Mouse (Mus musculus) hindbrain, embryonic 11.5 days (tissue): ENCODE measurements at regions not wholly inside any gene's neighbourhood (a gene's known extent, or its start where the extent isn't known, plus 50 kb on each side); places are given as distances from the start of the nearest gene placed in this dataset.

Source experiments
- ATAC-seq: fragments of 200-750 bp; cut with Nextera tagmentation; 2 replicates; pipeline ENCODE4 v1.8.0; 2017; ENCODE audit warnings: mild to moderate bottlenecking, moderate TSS enrichment, moderate library complexity; ENCODE audit not compliant: low FRiP score
- DNase-seq: peaks from one replicate; pipeline ENCODE4 v3.0.0-alpha.2; 2015; ENCODE audit warnings: low spot score
- H3K27ac ChIP-seq: fragments of 300-500 bp; sonication (generic); 2 replicates; pipeline ENCODE4 v1.5.1; 2014; ENCODE audit warnings: mild to moderate bottlenecking, low read depth, low read length
- H3K27me3 ChIP-seq: fragments of 300-500 bp; sonication (generic); 2 replicates; pipeline ENCODE4 v1.6.1; 2014; ENCODE audit warnings: mild to moderate bottlenecking, low read length, moderate library complexity, mixed read lengths; ENCODE audit not compliant: control insufficient read depth, insufficient read depth
- H3K36me3 ChIP-seq: fragments of 300-500 bp; sonication (generic); 2 replicates; pipeline ENCODE4 v1.6.1; 2014; ENCODE audit warnings: mild to moderate bottlenecking, low read length, moderate library complexity, mixed read lengths; ENCODE audit not compliant: control insufficient read depth, insufficient read depth
- H3K4me1 ChIP-seq: fragments of 300-500 bp; sonication (generic); replicated peaks from 2 replicates; pipeline ENCODE4 v1.6.1; 2014; ENCODE audit warnings: low read length, mixed read lengths; ENCODE audit not compliant: control insufficient read depth, insufficient read depth
- H3K4me2 ChIP-seq: fragments of 300-500 bp; sonication (generic); replicated peaks from 2 replicates; pipeline ENCODE4 v1.6.1; 2014; ENCODE audit warnings: mild to moderate bottlenecking, low read depth, low read length
- H3K4me3 ChIP-seq: fragments of 300-500 bp; sonication (generic); 2 replicates; pipeline ENCODE4 v1.5.1; 2014; ENCODE audit warnings: low read depth, low read length
- H3K9ac ChIP-seq: fragments of 300-500 bp; sonication (generic); 2 replicates; pipeline ENCODE4 v1.6.1; 2014; ENCODE audit warnings: low read depth, low read length
- H3K9me3 ChIP-seq: fragments of 300-500 bp; sonication (generic); 2 replicates; pipeline ENCODE4 v1.6.1; 2016; ENCODE audit warnings: low read length; ENCODE audit not compliant: control insufficient read depth
- WGBS: fragments of 180-500 bp; shearing (Covaris S2); extraction: QIAGEN DNeasy Blood & Tissue Kit; methylation state at CpG from one replicate; pipeline ENCODE4 v1.1.7; 2014; 5-methylcytosine and 5-hydroxymethylcytosine counted together

- DNase-seq (no peak), ATAC-seq (no peak)
- Histone ChIP-seq H3K4me1 (no peaks in the 10 kb centered on the region), H3K36me3 (no peaks in the 10 kb centered on the region), H3K27ac (no peak overlapping the region), H3K4me3 (no peak overlapping the region), H3K9me3 (no peaks in the 10 kb centered on the region), H3K9ac (no peak overlapping the region), H3K4me2 (no peak overlapping the region), H3K27me3 (no peaks in the 10 kb centered on the region)
- 20% methylated on average over 3 of the region's 3 CpGs for WGBS
Measured at GRCm38 (mm10) chr2:138897101-138897500, 596.6 kb upstream of the Sptlc3 start.

GRCm38 (mm10) chr2:138937165-138937564 is 556.5 kb upstream of the Sptlc3 start:
- WGBS: 93% methylated on average over 2 of the region's 2 CpGs
- no peak for DNase-seq
- no peak for ATAC-seq

GRCm38 (mm10) chr2:138939367-138939766 is 554.3 kb upstream of the Sptlc3 start:
- DNase-seq: no peak
- H3K9ac ChIP-seq: no peak overlapping the region
- no peaks in the 10 kb centered on the region for H3K36me3 ChIP-seq
- no peak overlapping the region for H3K4me2 ChIP-seq
- H3K27me3 ChIP-seq: no peaks in the 10 kb centered on the region
- H3K27ac ChIP-seq: no peak overlapping the region
- no peak for ATAC-seq
- H3K9me3 ChIP-seq: no peaks in the 10 kb centered on the region
- no peak overlapping the region for H3K4me3 ChIP-seq
- WGBS: 93% methylated on average over 2 of the region's 2 CpGs
- no peaks in the 10 kb centered on the region for H3K4me1 ChIP-seq

More at GRCm38 (mm10) chr2:138937165-138937564, 556.5 kb upstream of the Sptlc3 start:
- no peak overlapping the region for H3K4me2 ChIP-seq
- H3K9ac ChIP-seq: no peak overlapping the region
- no peaks in the 10 kb centered on the region for H3K9me3 ChIP-seq
- no peak overlapping the region for H3K27ac ChIP-seq
- H3K4me3 ChIP-seq: no peak overlapping the region
- no peaks in the 10 kb centered on the region for H3K27me3 ChIP-seq
- H3K36me3 ChIP-seq: no peaks in the 10 kb centered on the region
- H3K4me1 ChIP-seq: no peaks in the 10 kb centered on the region

- WGBS: 38% methylated on average over 3 of the region's 3 CpGs
- ATAC-seq (peak; percentile 79), DNase-seq (peak; percentile 8)
- no peak overlapping the region for H3K4me3 ChIP-seq
- H3K4me2 ChIP-seq: no peak overlapping the region
- H3K36me3 ChIP-seq: no peaks in the 10 kb centered on the region
- H3K9ac ChIP-seq: no peak overlapping the region
- no peak overlapping the region for H3K27ac ChIP-seq
- no peaks in the 10 kb centered on the region for H3K27me3 ChIP-seq
- no peaks in the 10 kb centered on the region for H3K9me3 ChIP-seq
- no peaks in the 10 kb centered on the region for H3K4me1 ChIP-seq
Measured at GRCm38 (mm10) chr2:138966110-138966790, 527.5 kb upstream of the Sptlc3 start.

- H3K4me2 ChIP-seq: no peak overlapping the region
- no peak for ATAC-seq
- H3K4me1 ChIP-seq: no peaks in the 10 kb centered on the region
- no peaks in the 10 kb centered on the region for H3K9me3 ChIP-seq
- DNase-seq: no peak
- no peak overlapping the region for H3K4me3 ChIP-seq
- no peaks in the 10 kb centered on the region for H3K27me3 ChIP-seq
- no peaks in the 10 kb centered on the region for H3K36me3 ChIP-seq
- no peak overlapping the region for H3K27ac ChIP-seq
- 57% methylated on average over 2 of the region's 2 CpGs for WGBS
- no peak overlapping the region for H3K9ac ChIP-seq
Measured at GRCm38 (mm10) chr2:138974548-138974947, 519.2 kb upstream of the Sptlc3 start.

- Histone ChIP-seq H3K4me3 (no peak overlapping the region), H3K27ac (no peak overlapping the region), H3K36me3 (no peaks in the 10 kb centered on the region), H3K9ac (no peak overlapping the region), H3K4me2 (no peak overlapping the region), H3K4me1 (no peaks in the 10 kb centered on the region), H3K27me3 (no peaks in the 10 kb centered on the region), H3K9me3 (no peaks in the 10 kb centered on the region)
- ATAC-seq (no peak), DNase-seq (no peak)
- WGBS: 58% methylated on average over 1 of the region's 1 CpGs
Measured at GRCm38 (mm10) chr2:138990031-138990430, 503.7 kb upstream of the Sptlc3 start.

GRCm38 (mm10) chr2:139032105-139032812 is 461.5 kb upstream of the Sptlc3 start:
- Histone ChIP-seq H3K36me3 (no peaks in the 10 kb centered on the region), H3K4me3 (no peak overlapping the region), H3K27me3 (no peaks in the 10 kb centered on the region), H3K9ac (no peak overlapping the region), H3K4me2 (no peak overlapping the region), H3K9me3 (no peaks in the 10 kb centered on the region), H3K4me1 (no peaks in the 10 kb centered on the region), H3K27ac (no peak overlapping the region)
- 80% methylated on average over 5 of the region's 5 CpGs for WGBS
- ATAC-seq (no peak), DNase-seq (no peak)

GRCm38 (mm10) chr2:139034800-139035199 is 458.9 kb upstream of the Sptlc3 start:
- Histone ChIP-seq H3K36me3 (no peaks in the 10 kb centered on the region), H3K4me2 (no peak overlapping the region), H3K9ac (no peak overlapping the region), H3K4me1 (no peaks in the 10 kb centered on the region), H3K27ac (no peak overlapping the region), H3K4me3 (no peak overlapping the region), H3K9me3 (no peaks in the 10 kb centered on the region), H3K27me3 (no peaks in the 10 kb centered on the region)
- DNase-seq (no peak), ATAC-seq (no peak)
- WGBS: 83% methylated on average over 3 of the region's 3 CpGs

GRCm38 (mm10) chr2:139041671-139042273 is 451.9 kb upstream of the Sptlc3 start:
- ATAC-seq: no peak

More at GRCm38 (mm10) chr2:139041671-139042273, 451.9 kb upstream of the Sptlc3 start:
- H3K36me3 ChIP-seq: no peaks in the 10 kb centered on the region
- no peaks in the 10 kb centered on the region for H3K4me1 ChIP-seq
- no peak overlapping the region for H3K4me2 ChIP-seq
- no peak overlapping the region for H3K27ac ChIP-seq
- no peak overlapping the region for H3K4me3 ChIP-seq
- no peak for DNase-seq
- no peak overlapping the region for H3K9ac ChIP-seq
- H3K27me3 ChIP-seq: no peaks in the 10 kb centered on the region
- no peaks in the 10 kb centered on the region for H3K9me3 ChIP-seq
- 84% methylated on average over 3 of the region's 3 CpGs for WGBS
